Mouse (Mus musculus) adrenal gland, postnatal 25 days (tissue): Measurements from ENCODE around the gene St8sia1. TPM values are rescaled to one million over a fixed set of nuclear protein-coding genes. Genes with fewer than 3 reads are reported as not detected.
A peak's percentile ranks its signal among the peaks of the same experiment; 100 is the strongest.

Experiments used
- DNase-seq: peaks from one replicate; pipeline ENCODE4 v3.0.0; 2021; ENCODE audit warnings: mixed read lengths
- total RNA-seq: library from RNA; stranded (reverse); gene quantifications from 2 replicates; pipeline ENCODE4 v1.2.3, GENCODE M21; 2021

The St8sia1 gene
- total RNA-seq, 1 experiment from 2014 or later, result 1.5 TPM

- no peak for DNase-seq
Observed at GRCm38 (mm10) chr6:142944470-142944869, 19.8 kb downstream of the St8sia1 start.

GRCm38 (mm10) chr6:142943419-142943818 lies 20.8 kb downstream of the St8sia1 start:
- no peak for DNase-seq

- no peak for DNase-seq
Observed at GRCm38 (mm10) chr6:142941596-142942381, 22.5 kb downstream of the St8sia1 start.

- no peak for DNase-seq
Observed at GRCm38 (mm10) chr6:142941078-142941477, 23.2 kb downstream of the St8sia1 start.

- DNase-seq, result peak; percentile 17
Observed at GRCm38 (mm10) chr6:142938549-142939345, 25.5 kb downstream of the St8sia1 start.

GRCm38 (mm10) chr6:142938074-142938473 lies 26.2 kb downstream of the St8sia1 start:
- DNase-seq, result no peak

DNA sequence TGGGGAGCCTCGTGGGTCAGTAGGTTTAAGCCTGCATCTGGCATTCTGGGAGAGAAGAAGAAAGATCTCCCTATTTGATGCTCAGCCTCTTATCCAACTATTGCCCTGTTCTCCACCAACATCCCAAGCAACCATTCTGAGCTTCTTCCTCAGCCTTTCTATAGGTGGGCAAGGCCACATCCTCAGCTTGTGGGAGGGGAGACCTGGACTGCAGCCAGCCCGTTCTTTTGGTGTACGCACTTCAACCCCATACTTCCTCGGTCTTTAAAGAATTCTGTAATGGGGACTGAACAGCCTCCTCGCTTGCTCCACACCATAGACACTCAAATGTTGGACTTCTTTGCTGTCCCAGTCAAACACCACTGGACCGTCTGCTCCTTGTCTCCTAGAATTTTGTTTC lies 31.7 kb downstream of the St8sia1 start:
- DNase-seq, result no peak

DNA sequence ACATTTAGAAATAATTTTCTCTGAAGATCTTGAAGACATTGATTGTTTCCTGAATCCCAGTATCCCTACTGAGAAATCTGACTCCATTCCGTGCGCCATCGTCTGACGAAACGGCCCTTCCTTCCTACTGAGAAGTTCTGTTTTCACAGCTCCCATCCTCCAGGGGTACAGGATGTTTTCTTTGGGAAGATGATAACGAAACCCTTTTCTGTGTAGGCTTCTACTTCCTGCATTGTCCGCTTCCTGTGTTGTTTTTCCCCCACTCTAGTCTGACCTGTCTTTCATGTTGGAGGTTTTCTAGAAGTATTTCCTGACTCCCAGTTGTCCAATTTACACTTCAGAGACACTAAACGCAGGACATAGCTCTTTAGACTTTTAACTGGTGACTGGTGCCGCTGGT lies 32.1 kb downstream of the St8sia1 start:
- no peak for DNase-seq

DNA sequence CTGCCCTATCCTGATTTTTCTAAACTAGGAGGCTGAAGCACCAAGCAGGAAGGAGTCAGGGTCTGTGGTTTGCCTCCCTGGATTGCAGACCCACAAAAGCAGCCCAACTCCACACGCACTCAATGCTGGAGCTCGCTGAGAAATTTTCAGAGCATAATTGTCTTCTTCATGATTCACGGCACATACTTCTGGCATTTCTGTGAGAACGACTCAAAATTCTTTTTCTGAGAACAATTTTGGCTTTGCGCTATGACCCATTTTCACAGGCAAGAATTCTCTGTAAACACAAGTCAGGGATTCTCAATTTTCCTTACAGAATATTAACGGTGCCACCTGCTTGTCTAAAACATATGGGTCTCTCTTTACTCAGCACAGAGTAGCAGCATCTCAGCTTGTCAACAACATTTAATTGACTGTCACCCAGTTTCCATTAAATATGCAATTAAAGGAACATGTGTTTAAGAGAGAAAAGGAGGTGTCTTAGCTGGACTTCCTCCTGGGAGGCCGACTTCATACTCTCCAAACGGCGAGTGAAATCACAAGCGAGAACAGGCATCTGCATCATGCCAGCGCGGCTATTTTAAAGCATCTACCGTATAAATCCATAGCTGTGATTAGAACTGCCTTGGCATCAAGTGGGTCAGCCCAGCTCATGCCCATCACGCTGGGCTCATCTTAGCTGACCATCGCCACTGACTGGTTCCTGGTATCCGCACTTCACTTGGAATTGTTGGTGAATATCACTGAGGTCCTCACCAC lies 35.5 kb downstream of the St8sia1 start:
- no peak for DNase-seq

DNA sequence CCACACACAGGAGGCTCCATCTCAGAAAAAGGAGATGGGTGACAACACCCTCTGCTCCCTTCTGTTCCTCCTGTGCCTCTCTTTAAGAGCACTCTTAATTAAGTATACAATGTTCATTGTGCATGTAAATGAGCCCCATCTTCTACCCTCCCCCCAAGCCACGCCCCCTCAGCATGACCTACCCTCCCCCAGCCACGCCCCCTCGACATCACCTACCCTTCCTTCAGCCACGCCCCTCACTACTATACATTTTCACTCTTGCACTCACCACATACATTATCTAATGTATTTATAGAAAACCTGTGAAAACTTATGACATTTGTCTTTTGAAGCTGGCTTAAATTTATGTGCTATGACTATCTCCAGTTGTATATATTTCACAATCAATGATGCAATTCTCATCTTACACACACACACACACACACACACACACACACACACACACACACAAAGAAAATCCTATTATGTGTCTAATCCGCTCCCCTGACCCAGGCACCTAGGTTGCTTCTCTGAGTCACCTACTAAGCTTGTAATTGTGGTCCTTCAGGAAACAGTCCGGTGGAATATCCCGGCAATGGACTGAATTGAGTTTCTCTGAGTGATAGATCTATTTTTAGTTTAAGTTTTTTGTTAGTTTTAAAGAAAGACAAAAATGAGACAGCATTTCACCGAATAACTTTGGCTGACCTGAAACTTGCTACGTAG lies 37.2 kb downstream of the St8sia1 start:
- DNase-seq, result no peak

DNA sequence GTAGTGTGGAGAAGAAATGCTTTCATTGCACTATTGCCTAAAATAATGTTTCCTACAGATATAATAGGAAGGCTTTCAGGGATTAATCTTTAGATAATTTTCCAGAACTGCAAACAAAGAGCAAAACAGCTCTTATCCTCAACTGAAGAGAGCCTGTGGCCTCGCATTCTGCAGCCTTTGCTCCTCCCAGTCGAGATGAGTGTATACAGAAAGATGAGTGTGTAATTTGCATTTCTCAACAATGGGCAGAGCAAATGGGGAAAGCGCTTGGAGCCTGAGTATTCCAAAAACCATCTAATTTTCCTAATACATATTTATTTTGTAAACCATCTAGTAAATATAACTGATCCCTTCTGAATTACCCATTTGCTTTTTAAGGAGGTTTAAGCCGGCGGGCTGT lies 38.3 kb downstream of the St8sia1 start:
- no peak for DNase-seq

DNA sequence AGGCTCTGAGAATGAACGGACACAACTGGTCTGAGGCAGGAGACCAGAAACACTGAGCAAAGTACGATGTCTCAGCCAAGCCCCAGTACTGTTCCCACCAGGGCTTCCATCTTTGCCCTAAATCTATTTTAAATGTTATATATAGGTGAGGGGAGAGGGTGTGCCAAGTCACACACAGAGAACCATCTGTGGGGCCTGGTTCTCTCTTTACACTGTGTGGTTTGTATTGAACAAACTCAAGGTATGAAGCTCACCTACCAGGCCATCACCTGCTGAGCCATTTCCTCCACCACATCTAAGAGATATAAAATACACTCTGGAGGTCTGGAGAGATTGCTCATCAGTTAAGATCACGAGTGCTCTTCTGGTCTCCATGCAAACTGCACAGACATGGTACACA lies 38.9 kb downstream of the St8sia1 start:
- no peak for DNase-seq

GRCm38 (mm10) chr6:142920901-142921300 lies 43.4 kb downstream of the St8sia1 start:
- DNase-seq, result no peak

DNA sequence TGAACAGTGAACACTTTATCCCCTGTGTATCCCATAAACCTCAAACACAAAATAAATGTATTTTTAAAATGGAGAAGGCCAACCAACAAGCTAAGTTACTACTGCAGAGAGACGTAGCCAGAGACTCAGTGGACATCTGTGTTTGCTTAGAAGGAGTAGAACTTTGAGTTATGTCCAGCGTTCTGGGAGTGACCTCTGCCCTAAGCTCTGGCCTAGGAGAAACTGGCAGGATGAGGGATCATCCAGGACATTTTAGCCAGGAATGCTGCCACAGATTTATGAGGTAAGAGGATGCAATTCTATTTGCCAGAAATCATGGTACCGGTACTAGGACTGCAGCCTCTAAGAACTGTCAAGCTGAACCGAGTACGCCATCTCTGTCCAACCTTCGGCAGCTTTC lies 45.6 kb downstream of the St8sia1 start:
- DNase-seq, result no peak

DNA sequence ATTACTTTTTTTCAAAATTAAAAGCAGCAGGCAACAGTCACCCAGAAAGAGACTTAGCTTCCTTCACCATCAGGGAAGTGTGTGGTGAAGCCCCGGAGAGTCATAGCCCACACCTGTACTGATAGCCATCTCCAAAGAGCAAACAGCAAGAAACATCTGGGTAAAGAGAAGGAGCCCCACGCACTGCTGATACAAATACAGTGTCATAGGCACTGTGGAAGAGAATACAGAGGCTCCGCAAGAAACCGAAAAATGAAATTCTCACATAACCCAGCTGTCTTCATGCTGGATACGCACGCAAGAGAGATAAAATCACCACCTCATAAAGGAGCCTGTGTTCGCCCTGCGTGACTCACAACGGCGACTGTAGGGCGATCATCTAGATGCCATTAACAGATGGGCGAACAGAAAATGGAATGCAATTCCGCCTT lies 46.8 kb downstream of the St8sia1 start:
- no peak for DNase-seq

GRCm38 (mm10) chr6:142916271-142916941 lies 47.8 kb downstream of the St8sia1 start:
- no peak for DNase-seq

DNA sequence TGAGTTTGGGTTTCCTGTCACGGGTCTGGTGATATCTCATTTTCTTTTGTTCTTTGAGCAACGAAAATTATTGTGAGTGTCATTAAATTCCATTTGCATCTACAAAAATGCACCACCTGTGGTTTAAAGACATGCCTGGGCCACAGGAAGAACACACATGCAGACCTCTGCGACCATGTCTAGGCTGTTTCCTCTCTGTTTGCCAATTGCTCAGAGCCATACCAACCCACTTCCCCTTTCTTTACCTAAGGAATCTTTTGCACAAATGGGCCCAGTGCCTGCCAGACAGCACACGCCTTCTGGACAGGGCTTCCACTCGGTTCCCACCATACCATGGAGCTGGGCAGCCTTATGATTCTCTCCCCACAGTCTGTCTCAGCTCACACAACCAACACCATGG lies 48.8 kb downstream of the St8sia1 start:
- no peak for DNase-seq

GRCm38 (mm10) chr6:142914676-142915075 lies 49.6 kb downstream of the St8sia1 start:
- no peak for DNase-seq

- DNase-seq, result no peak
Observed at GRCm38 (mm10) chr6:142911263-142911662, 53.0 kb downstream of the St8sia1 start.

DNA sequence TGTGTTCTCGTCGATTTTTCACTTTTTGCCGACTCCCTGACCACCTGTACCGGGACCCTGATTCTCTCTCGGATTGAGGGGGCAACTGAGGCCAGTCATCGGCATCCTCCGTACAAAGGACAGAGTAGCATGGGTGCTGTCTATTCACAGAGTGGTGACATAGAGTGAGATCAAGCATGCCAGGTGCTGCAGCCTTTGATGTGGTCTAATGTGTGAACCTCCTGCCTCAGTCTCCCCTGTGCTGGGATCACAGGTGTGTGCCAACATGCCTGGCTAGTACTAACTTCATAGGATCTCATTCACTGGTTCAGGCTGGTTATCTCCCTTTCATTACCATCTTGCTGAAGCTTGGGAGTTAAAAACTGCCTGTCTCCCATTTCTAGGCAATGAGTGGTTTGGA lies 53.5 kb downstream of the St8sia1 start:
- DNase-seq, result no peak

DNA sequence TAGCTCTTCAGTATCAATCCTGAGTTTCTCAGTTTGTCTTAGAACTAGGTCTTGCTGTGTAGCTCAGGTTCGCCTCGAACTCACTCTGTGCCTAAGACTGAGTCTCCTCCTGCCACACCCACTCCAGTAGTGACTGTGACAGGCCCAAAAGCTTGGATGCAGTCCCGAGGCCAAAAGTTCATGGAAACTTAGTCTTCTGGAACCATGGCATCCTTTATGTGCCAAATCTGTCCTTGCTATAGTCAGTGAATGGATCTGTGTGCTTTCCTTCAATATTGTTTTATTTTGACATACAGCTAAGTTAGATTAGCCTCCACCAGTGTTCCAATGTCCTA lies 54.5 kb downstream of the St8sia1 start:
- DNase-seq, result no peak
